Mouse (Mus musculus) neural tube, embryonic 14.5 days (tissue): ENCODE results near the gene Ptprr. TPM values are rescaled to one million over a fixed set of nuclear protein-coding genes. Genes with fewer than 3 reads are reported as not detected.

Experiments used
- ATAC-seq: fragments of 200-750 bp; cut with Nextera tagmentation; 2 replicates; pipeline ENCODE4 v1.8.0; 2017; ENCODE audit warnings: low read depth, mild to moderate bottlenecking, moderate TSS enrichment, moderate library complexity
- H3K27ac ChIP-seq: fragments of 300-500 bp; sonication (generic); 2 replicates; pipeline ENCODE4 v1.5.1; 2014; ENCODE audit warnings: low read depth, mild to moderate bottlenecking, control low read depth, low read length, moderate library complexity, mixed read lengths
- H3K27me3 ChIP-seq: fragments of 300-500 bp; sonication (generic); 2 replicates; pipeline ENCODE4 v1.6.1; 2014; ENCODE audit warnings: low read length; ENCODE audit not compliant: control insufficient read depth, insufficient read depth
- H3K36me3 ChIP-seq: fragments of 300-500 bp; sonication (generic); 2 replicates; pipeline ENCODE4 v1.6.1; 2014; ENCODE audit warnings: low read length, mixed read lengths; ENCODE audit not compliant: control insufficient read depth, insufficient read depth
- H3K4me1 ChIP-seq: fragments of 300-500 bp; sonication (generic); 2 replicates; pipeline ENCODE4 v1.6.1; 2014; ENCODE audit warnings: low read length; ENCODE audit not compliant: control insufficient read depth, insufficient read depth
- H3K4me2 ChIP-seq: fragments of 300-500 bp; sonication (generic); 2 replicates; pipeline ENCODE4 v1.6.1; 2014; ENCODE audit warnings: mild to moderate bottlenecking, low read depth, low read length, control low read depth
- H3K4me3 ChIP-seq: fragments of 300-500 bp; sonication (generic); 2 replicates; pipeline ENCODE4 v1.5.1; 2014; ENCODE audit warnings: low read depth, low read length, control low read depth, mixed read lengths
- H3K9ac ChIP-seq: fragments of 300-500 bp; sonication (generic); replicated peaks from 2 replicates; pipeline ENCODE4 v1.6.1; 2014; ENCODE audit warnings: low read depth, mild to moderate bottlenecking, control low read depth, low read length, mixed read lengths
- H3K9me3 ChIP-seq: fragments of 300-500 bp; sonication (generic); 2 replicates; pipeline ENCODE4 v1.6.1; 2016; ENCODE audit warnings: low read length; ENCODE audit not compliant: control insufficient read depth
- WGBS: fragments of 180-500 bp; shearing (Covaris S2); extraction: QIAGEN DNeasy Blood & Tissue Kit; methylation state at CpG from one replicate; pipeline ENCODE4 v1.1.7; 2014; 5-methylcytosine and 5-hydroxymethylcytosine counted together
- polyA plus RNA-seq: library from polyadenylated mRNA; unstranded; fragments of >200 nt; fragmentation: Nextera tagmentation; extraction: Ambion mirVana; gene quantifications from 2 replicates; pipeline ENCODE4 v1.2.1, GENCODE M21; 2014

Ptprr gene
- polyA plus RNA-seq, 1 experiment from 2014 or later, result 30.4 TPM

GRCm38 (mm10) chr10:116212127-116212526 is 194.1 kb downstream of the Ptprr start:
- Histone ChIP-seq H3K9ac (no peak overlapping the region), H3K36me3 (no peaks in the 10 kb centered on the region), H3K9me3 (no peaks in the 10 kb centered on the region), H3K27me3 (no peaks in the 10 kb centered on the region), H3K27ac (no peak overlapping the region), H3K4me3 (no peak overlapping the region), H3K4me2 (no peak overlapping the region), H3K4me1 (no peaks in the 10 kb centered on the region)
- WGBS, result 18% methylated on average over 3 of the region's 3 CpGs
- no peak for ATAC-seq

GRCm38 (mm10) chr10:116220336-116221118 is 202.5 kb downstream of the Ptprr start:
- WGBS, result 82% methylated on average over 12 of the region's 12 CpGs
- H3K9ac ChIP-seq, result no peak overlapping the region
- no peak for ATAC-seq
- H3K36me3 ChIP-seq, result no peaks in the 10 kb centered on the region
- no peaks in the 10 kb centered on the region for H3K9me3 ChIP-seq
- no peak overlapping the region for H3K4me2 ChIP-seq
- no peaks in the 10 kb centered on the region for H3K4me1 ChIP-seq
- no peaks in the 10 kb centered on the region for H3K27me3 ChIP-seq
- no peak overlapping the region for H3K4me3 ChIP-seq
- no peak overlapping the region for H3K27ac ChIP-seq

DNA sequence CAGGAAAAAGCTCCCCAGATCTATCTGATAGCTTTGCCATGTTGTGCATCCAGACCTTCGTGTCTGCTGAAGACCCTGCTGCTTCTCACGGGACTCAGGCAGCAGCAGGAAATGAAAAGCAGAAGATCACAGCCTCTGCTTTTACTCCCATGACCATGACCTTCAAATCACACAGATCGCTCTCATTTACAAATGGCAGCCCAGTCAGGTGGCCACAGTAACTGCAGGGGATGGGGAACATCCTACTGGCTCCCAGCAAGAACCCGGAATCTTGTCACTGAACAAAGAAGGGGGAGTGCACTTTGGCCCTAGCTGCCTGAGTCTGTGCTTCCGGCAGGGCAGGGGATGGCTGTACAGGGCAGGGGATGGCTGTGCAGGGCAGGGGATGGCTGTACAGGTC is 217.3 kb downstream of the Ptprr start:
- Histone ChIP-seq H3K9ac (no peak overlapping the region), H3K4me3 (no peak overlapping the region), H3K27ac (no peak overlapping the region), H3K36me3 (no peaks in the 10 kb centered on the region), H3K4me2 (no peak overlapping the region), H3K27me3 (no peaks in the 10 kb centered on the region), H3K4me1 (no peaks in the 10 kb centered on the region), H3K9me3 (no peaks in the 10 kb centered on the region)
- ATAC-seq, result no peak
- WGBS, result 58% methylated on average over 5 of the region's 5 CpGs

GRCm38 (mm10) chr10:116242200-116242599 is 224.2 kb downstream of the Ptprr start:
- Histone ChIP-seq H3K9me3 (no peaks in the 10 kb centered on the region), H3K27ac (no peak overlapping the region)
- WGBS, result 71% methylated on average over 7 of the region's 7 CpGs

DNA sequence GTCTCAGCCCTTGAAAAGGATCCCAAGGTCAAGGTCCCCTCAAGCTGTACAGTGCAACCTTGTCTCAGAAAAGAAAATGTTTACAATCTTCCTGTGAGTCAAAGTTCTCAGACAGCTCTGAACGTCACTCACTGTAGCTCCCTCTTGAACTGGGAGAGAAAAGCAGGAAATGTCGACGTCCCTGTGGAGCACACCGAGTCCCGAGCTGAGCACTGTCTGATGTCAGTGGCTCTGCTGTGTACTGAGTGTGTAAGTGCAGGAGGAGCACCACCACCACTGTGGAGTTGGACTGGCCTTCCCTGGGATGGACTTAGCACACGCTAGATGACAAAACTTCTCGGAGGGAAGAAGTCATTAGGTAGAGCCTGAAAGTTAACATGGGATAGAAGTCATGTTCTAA is 225.4 kb downstream of the Ptprr start:
- no peaks in the 10 kb centered on the region for H3K36me3 ChIP-seq
- no peak for ATAC-seq
- H3K4me1 ChIP-seq, result no peaks in the 10 kb centered on the region
- 65% methylated on average over 7 of the region's 7 CpGs for WGBS
- no peaks in the 10 kb centered on the region for H3K9me3 ChIP-seq
- no peak overlapping the region for H3K4me2 ChIP-seq
- H3K27ac ChIP-seq, result no peak overlapping the region
- H3K4me3 ChIP-seq, result no peak overlapping the region
- no peaks in the 10 kb centered on the region for H3K27me3 ChIP-seq
- no peak overlapping the region for H3K9ac ChIP-seq

More at GRCm38 (mm10) chr10:116242200-116242599, 224.2 kb downstream of the Ptprr start:
- Histone ChIP-seq H3K36me3 (no peaks in the 10 kb centered on the region), H3K27me3 (no peaks in the 10 kb centered on the region), H3K4me1 (no peaks in the 10 kb centered on the region), H3K9ac (no peak overlapping the region), H3K4me2 (no peak overlapping the region), H3K4me3 (no peak overlapping the region)
- no peak for ATAC-seq

DNA sequence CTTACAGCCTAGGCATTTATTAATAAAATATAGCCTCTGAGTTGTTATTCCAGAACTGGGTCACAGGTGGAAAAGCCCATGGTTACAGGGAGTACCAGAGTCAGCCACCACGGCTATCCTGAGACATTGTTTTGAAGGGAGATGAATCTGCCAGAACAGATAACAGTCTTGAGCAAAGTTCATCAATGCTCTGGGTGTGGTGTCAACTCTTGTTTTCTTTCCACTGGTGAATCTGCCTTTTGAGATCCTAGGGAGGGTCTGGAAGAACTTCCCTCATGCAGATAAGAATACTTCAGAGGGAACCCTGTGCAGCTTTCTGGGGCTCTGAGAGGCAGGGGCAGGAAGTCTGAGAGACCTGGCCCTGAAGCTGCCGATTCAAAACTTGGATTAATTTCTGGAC is 227.6 kb downstream of the Ptprr start:
- no peak overlapping the region for H3K4me3 ChIP-seq

DNA sequence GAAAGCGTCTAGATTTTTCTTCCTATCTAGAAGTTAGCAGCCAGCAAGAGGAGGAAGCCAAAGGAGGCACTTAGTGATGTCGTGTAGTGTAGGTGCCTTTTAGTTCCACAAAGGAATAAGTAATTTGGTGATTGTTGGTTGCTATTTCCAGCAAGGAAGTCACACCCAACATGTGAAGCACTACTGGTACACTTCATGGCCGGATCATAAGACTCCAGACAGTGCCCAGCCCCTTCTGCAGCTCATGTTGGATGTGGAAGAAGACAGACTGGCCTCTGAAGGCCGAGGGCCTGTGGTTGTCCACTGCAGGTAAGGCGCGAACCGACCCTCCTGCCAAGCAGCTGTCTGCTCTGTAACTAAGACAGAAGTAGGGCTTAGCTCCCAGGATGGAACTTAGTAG is 234.7 kb downstream of the Ptprr start:
- Histone ChIP-seq H3K36me3 (no peaks in the 10 kb centered on the region), H3K4me1 (no peaks in the 10 kb centered on the region), H3K9ac (no peak overlapping the region), H3K27me3 (no peaks in the 10 kb centered on the region), H3K4me3 (no peak overlapping the region), H3K27ac (no peak overlapping the region), H3K4me2 (no peak overlapping the region), H3K9me3 (no peaks in the 10 kb centered on the region)
- WGBS, result 91% methylated on average over 7 of the region's 7 CpGs
- ATAC-seq, result no peak

More for the DNA sequence above, 227.6 kb downstream of the Ptprr start:
- Histone ChIP-seq H3K4me2 (no peak overlapping the region), H3K9ac (no peak overlapping the region), H3K4me1 (no peaks in the 10 kb centered on the region), H3K9me3 (no peaks in the 10 kb centered on the region), H3K36me3 (no peaks in the 10 kb centered on the region), H3K27me3 (no peaks in the 10 kb centered on the region), H3K27ac (no peak overlapping the region)
- ATAC-seq, result no peak
- WGBS, result 88% methylated on average over 2 of the region's 2 CpGs

GRCm38 (mm10) chr10:116253972-116254371 is 236.0 kb downstream of the Ptprr start:
- Histone ChIP-seq H3K4me3 (no peak overlapping the region), H3K4me1 (no peaks in the 10 kb centered on the region), H3K4me2 (no peak overlapping the region), H3K9me3 (no peaks in the 10 kb centered on the region), H3K27me3 (no peaks in the 10 kb centered on the region), H3K27ac (no peak overlapping the region), H3K36me3 (no peaks in the 10 kb centered on the region), H3K9ac (no peak overlapping the region)
- no peak for ATAC-seq
- 74% methylated on average over 6 of the region's 6 CpGs for WGBS

- Histone ChIP-seq H3K4me1 (no peaks in the 10 kb centered on the region), H3K36me3 (no peaks in the 10 kb centered on the region), H3K27me3 (no peaks in the 10 kb centered on the region), H3K4me3 (no peak overlapping the region), H3K4me2 (no peak overlapping the region), H3K9me3 (no peaks in the 10 kb centered on the region), H3K9ac (no peak overlapping the region), H3K27ac (no peak overlapping the region)
- ATAC-seq, result no peak
- 81% methylated on average over 4 of the region's 4 CpGs for WGBS
These were observed 241.3 kb downstream of the Ptprr start for GRCm38 (mm10) chr10:116259298-116259697.
